ENCODE assay signal across 8 mouse cellular contexts in the genomic region with DNA sequence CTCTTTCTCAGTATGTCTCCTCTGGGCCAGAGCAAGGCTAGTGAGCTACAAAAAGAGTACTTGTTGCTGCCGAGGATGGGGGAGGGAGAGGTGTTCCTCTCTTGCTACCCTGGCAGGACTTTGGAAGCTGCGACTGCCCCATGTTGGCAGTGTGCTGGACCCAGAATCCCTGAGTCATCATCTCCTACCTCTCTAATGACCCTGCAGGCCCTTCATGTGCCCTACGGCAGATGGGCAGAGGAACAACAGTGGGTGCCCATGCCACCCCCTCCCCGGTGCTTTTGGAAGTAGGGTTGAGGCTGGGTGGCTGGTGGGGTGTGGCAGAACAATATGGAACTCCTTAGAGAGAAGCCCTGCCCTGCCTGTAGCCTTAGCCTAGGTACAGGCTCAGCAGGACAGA.
DNase-seq lines count a peak whose midpoint lies in the region; ATAC-seq and TF ChIP-seq lines count a peak whose summit lies in the region.

No protein-coding gene starts in this region.

- intact Hi-C loops in left cerebral cortex, postnatal 4 days (cut with DNase I) = no loop called here

- H3K4me1 ChIP-seq in spleen, adult 2 months (ENCODE audit: control insufficient read depth, insufficient read depth, insufficient read length) = peaks cover 84% of the 10 kb centered on the region
- peaks cover 83% of the 10 kb centered on the region for H3K4me1 ChIP-seq in stomach, embryonic 15.5 days

- TF ChIP-seq CTCF in spleen, adult 2 months (IDR thresholded peaks at IDR 0.05; ENCODE audit: extremely low read depth, insufficient read depth, insufficient read length, insufficient replicate concordance) = no peak

- H3K4me3 ChIP-seq in spleen, adult 2 months (ENCODE audit: extremely low read depth, insufficient read depth, insufficient read length) = no peak overlapping the region
- H3K4me3 ChIP-seq in stomach, embryonic 15.5 days (replicated peaks) = no peak overlapping the region

- 50% methylated on average over 4 of the region's 4 CpGs for WGBS in spleen, adult 2 months
- WGBS in stomach, embryonic 15.5 days = 82% methylated on average over 4 of the region's 4 CpGs

- no peak for TF ChIP-seq POLR2A in spleen, adult 2 months (IDR thresholded peaks at IDR 0.05; ENCODE audit: low read depth, low read length)

- H3K36me3 ChIP-seq in spleen, adult 2 months (ENCODE audit: control insufficient read depth, insufficient read depth, low read length) = no peaks in the 10 kb centered on the region
- no peaks in the 10 kb centered on the region for H3K36me3 ChIP-seq in stomach, embryonic 15.5 days

- no peaks in the 10 kb centered on the region for H3K9me3 ChIP-seq in stomach, embryonic 15.5 days

- peak; percentile 0; the same call in 1 of the 2 replicates for ATAC-seq in cerebellum, adult (ENCODE audit: insufficient number of reproducible peaks, low FRiP score, low TSS enrichment)
- no peak for ATAC-seq in stomach, embryonic 15.5 days (ENCODE audit: insufficient read depth, low FRiP score, low read depth)

- no peak overlapping the region for H3K9ac ChIP-seq in stomach, embryonic 15.5 days

- no peak overlapping the region for H3K4me2 ChIP-seq in stomach, embryonic 15.5 days

- H3K27me3 ChIP-seq in spleen, adult 2 months (ENCODE audit: control insufficient read depth, insufficient read depth, low read length) = no peaks in the 10 kb centered on the region
- H3K27me3 ChIP-seq in stomach, embryonic 15.5 days (replicated peaks) = no peaks in the 10 kb centered on the region

- DNase-seq in cerebellum, postnatal 4 days (ENCODE audit: low spot score in 2 of 2) = no peak
- no peak for DNase-seq in spleen, adult 2 months (ENCODE audit: low read depth in 1 of 2, low spot score in 2 of 2)
- no peak for DNase-seq in spleen, adult 18-20 months
- peak; percentile 92 for DNase-seq in kidney, adult 9 months
- no peak for DNase-seq in frontal cortex, adult 2 months (ENCODE audit: extremely low spot score in 1 of 2, low spot score in 1 of 2)
- no peak for DNase-seq in left cerebral cortex, postnatal 4 days

- peak overlapping the region; percentile 34; the same call in 1 of the 2 replicates for H3K27ac ChIP-seq in spleen, adult 2 months (ENCODE audit: insufficient read depth, low read length)
- H3K27ac ChIP-seq in stomach, embryonic 15.5 days = peak overlapping the region; percentile 29; the same call in 1 of the 2 replicates
